Mouse (Mus musculus) embryo, embryonic 11 days (tissue): Measurements from ENCODE around the gene 1700025G04Rik.

ENCODE experiments used
- DNase-seq: peaks from one replicate; pipeline ENCODE4 v3.0.0-alpha.2; 2015

The 1700025G04Rik gene

DNA sequence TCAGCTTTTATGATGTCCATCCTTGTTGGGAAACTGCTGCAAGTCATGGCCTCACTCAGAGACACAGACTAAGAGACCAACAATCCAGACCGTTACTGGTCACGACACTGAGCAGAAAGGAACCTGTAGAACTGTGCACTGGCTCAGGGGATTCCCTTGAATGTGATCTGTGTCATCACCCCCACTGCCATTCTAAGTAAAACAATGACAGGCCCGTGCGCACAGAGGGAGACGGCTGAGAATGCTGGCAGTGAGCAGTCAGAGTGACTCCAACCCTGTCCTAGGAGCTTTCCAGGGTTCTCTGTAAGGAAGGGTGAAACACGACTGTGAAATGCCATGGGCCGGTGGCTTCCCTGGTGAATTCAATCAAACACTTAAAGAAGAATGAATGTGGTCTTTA lies 132.3 kb downstream of the 1700025G04Rik start:
- DNase-seq = no peak

- DNase-seq = no peak
These were observed 134.1 kb downstream of the 1700025G04Rik start for GRCm38 (mm10) chr1:151955866-151956265.

GRCm38 (mm10) chr1:151953563-151953962 lies 136.4 kb downstream of the 1700025G04Rik start:
- no peak for DNase-seq

- no peak for DNase-seq
These were observed 141.9 kb downstream of the 1700025G04Rik start for GRCm38 (mm10) chr1:151948065-151948464.

DNA sequence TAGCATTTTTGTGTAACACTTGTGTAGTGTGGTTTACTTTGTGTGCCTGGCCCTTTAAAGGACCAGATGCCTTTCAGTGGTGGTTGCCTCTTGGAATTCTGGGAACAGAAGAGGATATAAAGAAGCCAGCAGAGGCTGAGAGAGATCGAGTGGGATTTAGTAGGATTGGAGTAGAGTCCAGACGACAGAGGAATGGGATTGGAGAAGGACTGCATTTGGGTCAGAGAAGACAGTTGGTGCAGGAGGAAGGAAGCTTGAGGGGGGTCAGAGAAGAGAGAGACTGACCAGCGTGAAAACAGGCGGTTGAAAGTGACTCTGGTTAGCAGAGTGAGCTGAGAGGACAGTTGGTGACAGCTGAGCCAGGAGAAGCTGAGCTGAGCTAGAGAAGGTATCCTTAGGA lies 142.4 kb downstream of the 1700025G04Rik start:
- no peak for DNase-seq

GRCm38 (mm10) chr1:151944457-151945223 lies 145.3 kb downstream of the 1700025G04Rik start:
- DNase-seq = peak; percentile 43

DNA sequence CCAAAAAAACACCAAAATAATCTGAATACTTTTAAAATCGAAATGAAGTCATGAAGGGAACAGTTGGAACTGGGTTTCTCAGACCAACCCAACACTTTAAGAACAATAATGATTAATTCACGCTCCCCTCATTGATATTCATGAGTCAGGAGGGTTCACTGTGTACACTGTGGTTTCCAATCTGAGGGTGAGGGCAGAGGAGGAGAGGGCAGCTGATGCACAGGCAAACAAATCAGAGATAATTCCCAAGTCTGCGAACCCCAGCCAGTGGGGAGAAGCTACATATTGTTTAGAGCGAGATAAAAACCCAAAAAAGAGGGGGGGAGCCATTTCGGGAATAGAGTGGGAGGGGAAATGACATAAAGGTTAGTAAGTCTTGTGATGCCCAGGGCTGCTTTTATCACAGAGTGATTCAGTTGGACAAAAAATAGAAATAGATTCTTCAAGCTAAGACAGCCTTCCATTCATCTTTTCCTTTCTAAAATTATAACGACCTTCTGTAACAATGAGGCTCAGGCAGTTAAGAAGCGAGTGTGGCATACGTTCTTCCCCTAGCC lies 146.2 kb downstream of the 1700025G04Rik start:
- DNase-seq = no peak

DNA sequence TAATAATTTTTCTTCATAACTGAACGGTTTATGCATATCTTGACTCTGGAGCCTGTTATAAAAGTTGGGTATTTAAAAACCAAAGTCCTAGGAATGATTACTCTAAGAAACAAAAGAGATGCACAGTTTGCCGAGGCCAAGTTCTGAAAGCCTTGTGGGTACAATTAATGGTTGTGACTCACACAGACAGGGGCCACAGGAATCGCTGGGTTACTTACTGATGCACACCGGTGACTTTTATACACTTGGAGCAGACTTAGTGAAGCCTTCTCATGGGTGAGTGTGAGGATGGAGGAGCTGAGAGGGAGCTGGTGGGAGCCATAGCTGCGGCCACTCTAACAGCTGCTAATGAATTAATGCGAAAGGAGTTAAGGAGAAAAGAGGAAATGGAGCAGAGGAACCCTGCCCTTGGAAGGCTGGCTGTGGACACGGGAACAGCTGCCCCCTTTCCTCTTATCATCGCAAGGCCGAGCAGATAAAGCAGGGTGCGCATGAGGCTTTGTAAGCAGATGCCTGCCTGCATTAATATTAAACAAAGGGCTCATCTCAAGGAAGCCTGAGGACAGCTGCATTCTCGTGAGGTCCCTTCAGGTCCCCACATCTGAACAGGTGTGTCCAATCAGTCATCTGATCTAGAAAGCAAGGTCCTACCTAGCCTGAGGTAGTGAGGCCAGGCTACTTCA lies 146.8 kb downstream of the 1700025G04Rik start:
- DNase-seq = no peak

GRCm38 (mm10) chr1:151939987-151940386 lies 149.9 kb downstream of the 1700025G04Rik start:
- DNase-seq = no peak

GRCm38 (mm10) chr1:151939510-151939909 lies 150.4 kb downstream of the 1700025G04Rik start:
- no peak for DNase-seq

- DNase-seq = no peak
These were observed 156.3 kb downstream of the 1700025G04Rik start for GRCm38 (mm10) chr1:151933605-151934004.

- DNase-seq = no peak
These were observed 163.1 kb downstream of the 1700025G04Rik start for GRCm38 (mm10) chr1:151926826-151927225.

GRCm38 (mm10) chr1:151926141-151926540 lies 163.8 kb downstream of the 1700025G04Rik start:
- DNase-seq = no peak

DNA sequence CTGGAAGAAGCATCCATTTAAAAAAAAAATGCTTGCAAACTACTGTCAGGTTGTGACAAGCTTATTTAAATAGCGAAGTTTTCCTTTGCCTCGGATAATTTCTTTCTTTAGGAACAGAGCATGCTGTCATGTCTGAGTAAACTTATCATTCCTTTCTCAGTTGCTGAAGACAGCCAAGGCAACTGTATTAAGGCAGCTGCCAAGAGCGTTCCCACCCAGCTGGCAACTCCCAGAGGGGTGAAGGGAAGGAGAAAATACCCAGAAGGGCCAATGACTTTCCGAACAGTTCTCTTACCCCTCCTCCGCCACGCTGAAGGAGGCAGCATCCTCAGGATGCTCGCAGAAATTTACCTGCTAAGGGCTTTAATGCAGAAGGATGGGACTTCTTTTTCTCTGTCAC lies 164.2 kb downstream of the 1700025G04Rik start:
- no peak for DNase-seq

- DNase-seq = no peak
These were observed 171.0 kb downstream of the 1700025G04Rik start for GRCm38 (mm10) chr1:151918806-151919357.

DNA sequence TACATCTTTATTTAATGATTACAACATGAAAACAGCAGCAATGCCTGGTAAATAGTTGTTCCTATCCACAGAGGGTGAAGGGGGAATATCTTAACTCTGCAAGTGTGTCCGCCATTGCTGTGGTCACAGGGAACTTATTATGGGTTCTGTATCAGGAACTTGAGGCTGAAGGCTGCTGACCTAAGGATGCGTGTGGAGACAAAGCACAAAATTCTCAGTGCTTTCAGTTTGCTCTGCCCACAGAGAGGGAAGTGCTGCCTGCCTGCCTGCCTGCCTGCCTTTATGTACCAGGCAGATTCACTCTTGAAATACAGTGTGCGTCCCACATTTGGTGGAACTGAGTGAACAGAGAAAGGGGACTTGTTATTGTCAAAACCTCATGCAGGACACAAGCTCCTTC lies 172.2 kb downstream of the 1700025G04Rik start:
- DNase-seq = no peak

- no peak for DNase-seq
These were observed 175.4 kb downstream of the 1700025G04Rik start for GRCm38 (mm10) chr1:151914494-151914893.

GRCm38 (mm10) chr1:151907014-151907413 lies 182.9 kb downstream of the 1700025G04Rik start:
- DNase-seq = no peak

DNA sequence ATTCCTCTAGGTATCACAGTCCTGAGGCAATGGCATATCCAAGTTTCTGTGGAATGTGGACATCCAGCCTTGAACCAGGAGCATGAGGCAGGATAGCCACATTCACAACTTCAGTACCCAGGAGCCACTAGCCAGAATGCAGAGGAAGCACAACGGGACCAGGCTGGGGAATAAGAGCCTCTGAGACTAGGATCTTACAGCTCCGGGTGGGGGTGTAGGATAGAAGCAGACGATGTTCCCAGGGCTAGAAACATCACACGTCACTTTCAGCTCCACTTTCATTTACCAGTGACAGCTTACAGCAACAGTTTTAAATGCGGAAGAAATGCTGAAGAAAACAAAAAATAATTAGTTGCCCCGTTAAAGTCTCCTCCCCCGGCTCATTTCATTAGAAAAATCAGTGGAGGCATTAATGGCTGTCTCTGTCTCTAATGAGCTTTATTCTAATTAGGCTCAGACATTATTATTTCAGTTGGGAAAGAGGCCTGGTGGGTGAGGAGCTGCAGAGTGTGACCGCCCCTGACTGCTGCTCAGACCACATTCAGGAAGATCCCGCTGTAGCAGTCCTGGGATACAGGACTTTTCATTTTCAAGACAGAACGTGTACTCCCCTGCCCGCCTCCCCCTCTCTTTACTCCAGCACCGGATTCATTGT lies 189.1 kb downstream of the 1700025G04Rik start:
- no peak for DNase-seq

- no peak for DNase-seq
These were observed 190.0 kb downstream of the 1700025G04Rik start for GRCm38 (mm10) chr1:151899964-151900363.

DNA sequence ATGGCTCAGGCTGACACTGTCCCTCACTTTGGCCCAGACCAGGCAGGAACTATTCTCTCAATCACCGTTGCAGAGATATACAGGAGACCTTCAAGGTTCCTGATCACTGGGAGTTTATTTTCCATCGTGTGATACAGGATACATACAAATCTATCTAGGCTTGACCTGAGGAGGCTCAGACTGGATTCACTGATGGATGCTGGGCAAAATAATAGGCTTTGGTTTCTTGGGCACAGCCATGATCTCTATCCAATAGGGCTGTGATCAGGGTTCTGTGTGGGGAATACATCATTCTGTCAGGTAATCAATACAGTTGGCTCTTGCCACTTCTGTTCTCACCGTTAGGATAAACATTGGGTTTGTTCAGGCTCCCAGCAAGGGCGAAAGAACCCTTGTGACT lies 194.5 kb downstream of the 1700025G04Rik start:
- DNase-seq = no peak

DNA sequence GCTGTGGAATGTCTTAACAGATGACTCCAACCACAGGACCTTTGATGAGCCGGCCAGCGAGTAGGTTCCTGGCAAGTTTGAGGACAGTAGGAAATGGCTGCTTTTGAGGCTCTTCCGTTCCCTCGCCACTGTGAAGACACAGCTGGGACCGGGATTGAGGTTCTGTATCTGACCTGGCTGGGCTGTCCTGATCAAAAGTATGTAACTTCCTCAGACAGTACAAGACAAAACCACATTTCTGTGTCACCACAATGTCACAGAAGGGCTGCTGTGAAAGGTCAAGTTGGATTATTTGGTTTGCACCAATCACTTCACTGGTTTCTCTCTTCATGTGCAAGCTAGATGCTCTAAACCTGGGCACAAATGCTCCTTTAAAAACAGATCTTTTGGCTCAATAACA lies 195.9 kb downstream of the 1700025G04Rik start:
- DNase-seq = no peak

DNA sequence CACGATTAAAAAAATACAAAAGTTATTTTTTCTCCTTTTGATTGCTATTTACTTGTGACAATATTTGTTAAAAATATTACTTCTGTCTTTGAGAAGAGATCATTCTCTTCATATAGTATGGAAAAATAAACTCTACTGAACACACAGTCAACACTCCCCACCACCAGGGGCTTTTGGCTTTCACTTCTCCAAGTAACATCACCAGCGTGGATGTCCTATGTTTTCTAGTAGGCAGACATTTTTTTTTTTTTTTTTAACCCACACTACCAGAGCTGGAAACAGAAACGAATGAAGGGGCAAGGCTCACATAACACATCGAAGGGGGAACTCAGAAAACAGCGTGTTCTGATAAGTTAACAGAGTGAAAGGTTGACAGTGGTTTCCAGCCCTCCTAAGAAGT lies 197.9 kb downstream of the 1700025G04Rik start:
- DNase-seq = no peak
